Mouse (Mus musculus): ENCODE measurements around the gene Olfr816. TPM values are rescaled to one million over a fixed set of nuclear protein-coding genes. Genes with fewer than 3 reads are reported as not detected.

Gene Olfr816
- not detected for polyA plus RNA-seq (2017; shearing (Covaris generic))

DNA sequence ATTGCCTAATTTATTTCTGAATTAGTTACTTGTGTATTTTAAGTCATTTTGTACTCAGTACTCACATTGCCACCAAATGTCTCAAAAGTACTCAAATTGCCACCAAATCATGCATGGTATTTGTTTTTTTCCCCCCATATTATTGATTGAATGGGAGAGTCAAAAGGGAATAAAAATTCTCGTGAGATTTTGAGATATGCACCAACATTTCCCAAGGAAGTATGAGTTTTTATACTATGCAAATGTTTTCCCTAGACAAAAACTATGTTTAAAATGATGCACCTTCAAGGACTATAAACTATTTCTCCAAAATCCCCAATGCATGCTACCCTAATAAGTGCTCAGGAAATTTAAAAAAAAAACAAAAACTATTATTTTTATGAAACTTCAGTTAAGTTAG is at the start of gene Olfr816:
Gene Olfr816 (minus strand): TSS at position 101 of the 400 bp plus-strand sequence.

DNA sequence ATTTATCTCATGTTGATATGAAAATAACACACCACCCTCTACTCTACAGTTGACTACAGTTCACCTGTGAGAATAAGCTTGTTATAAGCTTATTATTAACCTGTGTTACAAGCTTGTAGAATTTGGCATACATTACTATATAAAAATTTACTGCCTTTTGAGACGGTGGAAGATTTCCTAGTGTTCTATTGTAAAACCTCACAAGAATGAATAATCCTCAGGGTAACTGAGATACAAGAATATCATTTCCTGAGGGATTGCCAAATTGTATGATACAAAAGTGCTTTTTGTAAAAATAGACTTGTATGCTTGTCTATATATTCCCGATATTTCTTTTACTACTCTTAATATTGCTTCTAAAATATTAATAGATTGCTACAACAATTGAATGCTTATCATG is 33.6 kb upstream of the Olfr816 start, which contains the start of gene Olfr818:
Gene Olfr818 (minus strand): TSS at position 101 of the 400 bp plus-strand sequence.

DNA sequence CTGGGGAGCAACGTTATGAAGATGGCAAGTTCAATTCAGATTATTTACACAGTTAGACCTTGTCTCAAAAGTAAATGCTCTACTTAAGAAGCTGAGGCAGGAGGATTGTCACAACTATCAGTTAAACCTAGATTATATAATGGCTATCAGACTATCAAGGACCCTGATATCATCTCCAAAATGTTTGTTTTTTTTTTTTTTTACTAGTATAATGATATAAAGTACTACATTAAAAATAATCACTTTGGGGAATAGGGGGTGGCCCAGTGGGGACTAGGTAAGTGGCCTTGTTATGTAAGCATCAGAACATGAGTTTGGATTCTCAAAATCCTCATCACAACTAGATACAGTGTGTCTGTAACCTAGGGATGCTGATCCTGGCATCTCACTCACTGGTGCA is 9.6 kb downstream of the Olfr816 start, which contains the start of gene Olfr815:
Gene Olfr815 (minus strand): TSS at position 101 of the 400 bp plus-strand sequence.

DNA sequence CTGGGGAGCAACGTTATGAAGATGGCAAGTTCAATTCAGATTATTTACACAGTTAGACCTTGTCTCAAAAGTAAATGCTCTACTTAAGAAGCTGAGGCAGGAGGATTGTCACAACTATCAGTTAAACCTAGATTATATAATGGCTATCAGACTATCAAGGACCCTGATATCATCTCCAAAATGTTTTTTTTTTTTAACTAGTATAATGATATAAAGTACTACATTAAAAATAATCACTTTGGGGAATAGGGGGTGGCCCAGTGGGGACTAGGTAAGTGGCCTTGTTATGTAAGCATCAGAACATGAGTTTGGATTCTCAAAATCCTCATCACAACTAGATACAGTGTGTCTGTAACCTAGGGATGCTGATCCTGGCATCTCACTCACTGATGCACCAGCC is 35.6 kb downstream of the Olfr816 start, which contains the start of gene Olfr814:
Gene Olfr814 (minus strand): TSS at position 101 of the 400 bp plus-strand sequence.

Other genes with a start within 250 kb of the Olfr816 start
- gene Olfr801, start 241.7 kb downstream of the Olfr816 start, polyA plus RNA-seq (2017; shearing (Covaris generic)), result not detected
- gene Olfr802, start 227.4 kb downstream of the Olfr816 start, polyA plus RNA-seq (2017; shearing (Covaris generic)), result not detected
- gene Olfr803, start 221.3 kb downstream of the Olfr816 start, polyA plus RNA-seq (2017; shearing (Covaris generic)), result not detected
- gene Olfr804, start 212.4 kb downstream of the Olfr816 start, polyA plus RNA-seq (2017; shearing (Covaris generic)), result not detected
- gene Olfr805, start 186.2 kb downstream of the Olfr816 start, polyA plus RNA-seq (2017; shearing (Covaris generic)), result not detected
- gene Olfr806, start 173.7 kb downstream of the Olfr816 start, polyA plus RNA-seq (2017; shearing (Covaris generic)), result not detected
- not detected for gene Olfr807, start 157.8 kb downstream of the Olfr816 start, polyA plus RNA-seq (2017; shearing (Covaris generic))
- not detected for gene Olfr808, start 150.1 kb downstream of the Olfr816 start, polyA plus RNA-seq (2017; shearing (Covaris generic))
- not detected for gene Olfr809, start 141.0 kb downstream of the Olfr816 start, polyA plus RNA-seq (2017; shearing (Covaris generic))
- gene Olfr810, start 120.7 kb downstream of the Olfr816 start, polyA plus RNA-seq (2017; shearing (Covaris generic)), result not detected
- not detected for gene Olfr811, start 111.2 kb downstream of the Olfr816 start, polyA plus RNA-seq (2017; shearing (Covaris generic))
- not detected for gene Olfr812, start 69.5 kb downstream of the Olfr816 start, polyA plus RNA-seq (2017; shearing (Covaris generic))
- not detected for gene Olfr813, start 60.2 kb downstream of the Olfr816 start, polyA plus RNA-seq (2017; shearing (Covaris generic))
- gene Olfr814, start 35.7 kb downstream of the Olfr816 start, polyA plus RNA-seq (2017; shearing (Covaris generic)), result 0.13 TPM
- gene Olfr815, start 9.7 kb downstream of the Olfr816 start, polyA plus RNA-seq (2017; shearing (Covaris generic)), result not detected
- not detected for gene Olfr818, start 33.5 kb upstream of the Olfr816 start, polyA plus RNA-seq (2017; shearing (Covaris generic))
- not detected for gene Olfr819, start 51.7 kb upstream of the Olfr816 start, polyA plus RNA-seq (2017; shearing (Covaris generic))
- gene Olfr247, start 60.5 kb upstream of the Olfr816 start, polyA plus RNA-seq (2017; shearing (Covaris generic)), result not detected
- 0.06 TPM for gene Gm10310, start 69.5 kb upstream of the Olfr816 start, polyA plus RNA-seq (2017; shearing (Covaris generic))
- gene Olfr820, start 97.0 kb upstream of the Olfr816 start, polyA plus RNA-seq (2017; shearing (Covaris generic)), result not detected
- not detected for gene Olfr821, start 114.8 kb upstream of the Olfr816 start, polyA plus RNA-seq (2017; shearing (Covaris generic))
- not detected for gene Olfr822, start 155.6 kb upstream of the Olfr816 start, polyA plus RNA-seq (2017; shearing (Covaris generic))
- not detected for gene Olfr823, start 199.8 kb upstream of the Olfr816 start, polyA plus RNA-seq (2017; shearing (Covaris generic))
- gene Olfr824, start 214.4 kb upstream of the Olfr816 start, polyA plus RNA-seq (2017; shearing (Covaris generic)), result not detected